Mouse (Mus musculus) myocyte (in vitro differentiated cells): Measurements from ENCODE around the gene Scml4.

Experiments used
- E2F4 ChIP-seq: IDR thresholded peaks from one replicate; pipeline ENCODE4 v1.6.1; 2011; ENCODE audit warnings: mild to moderate bottlenecking, control low read depth, moderate library complexity; ENCODE audit not compliant: insufficient read depth
- MAX ChIP-seq: IDR thresholded peaks from one replicate; pipeline ENCODE4 v1.6.1; 2011; ENCODE audit warnings: low read depth, mild to moderate bottlenecking, control low read depth
- POLR2A ChIP-seq: IDR thresholded peaks from one replicate; pipeline ENCODE4 v1.6.1; 2011; ENCODE audit warnings: low read depth, mild to moderate bottlenecking, control low read depth, moderate library complexity; ENCODE audit not compliant: insufficient read length
- REST ChIP-seq: IDR thresholded peaks from one replicate; pipeline ENCODE4 v1.6.1; 2011; ENCODE audit warnings: mild to moderate bottlenecking, control low read depth, moderate library complexity; ENCODE audit not compliant: insufficient read depth, insufficient read length

GRCm38 (mm10) chr10:42947336-42947735 lies 87.2 kb downstream of the Scml4 start:
- TF ChIP-seq POLR2A (no peak), REST (no peak), E2F4 (no peak), MAX (no peak)
